Mouse (Mus musculus): ENCODE results near the gene Syndig1.

Gene Syndig1

GRCm38 (mm10) chr2:149828911-149829310, at the start of gene Syndig1:
Syndig1 (plus strand) TSS chr2:149829211.
- DNase-seq (ENCODE audit: low spot score in 2 of 2), result no peak

- DNase-seq (ENCODE audit: low spot score in 2 of 2), result no peak
Observed at GRCm38 (mm10) chr2:149798613-149799012, 30.4 kb upstream of the Syndig1 start.

GRCm38 (mm10) chr2:149804599-149805140, 24.3 kb upstream of the Syndig1 start:
- no peak for DNase-seq (ENCODE audit: low spot score in 2 of 2)

- DNase-seq (ENCODE audit: low spot score in 2 of 2), result no peak
Observed at GRCm38 (mm10) chr2:149805256-149805655, 23.8 kb upstream of the Syndig1 start.

GRCm38 (mm10) chr2:149812899-149813298, 16.1 kb upstream of the Syndig1 start:
- DNase-seq (ENCODE audit: low spot score in 2 of 2), result no peak

- DNase-seq (ENCODE audit: low spot score in 2 of 2), result no peak
Observed at GRCm38 (mm10) chr2:149818395-149818794, 10.6 kb upstream of the Syndig1 start.

- DNase-seq (ENCODE audit: low spot score in 2 of 2), result no peak
Observed at GRCm38 (mm10) chr2:149819751-149820150, 9.3 kb upstream of the Syndig1 start.

GRCm38 (mm10) chr2:149820201-149820600, 8.8 kb upstream of the Syndig1 start:
- no peak for DNase-seq (ENCODE audit: low spot score in 2 of 2)

GRCm38 (mm10) chr2:149829955-149830535, 1.0 kb downstream of the Syndig1 start:
- no peak for DNase-seq (ENCODE audit: low spot score in 2 of 2)

GRCm38 (mm10) chr2:149830536-149831458, 1.8 kb downstream of the Syndig1 start, which contains the start of gene C530025M09Rik:
C530025M09Rik (minus strand) TSS chr2:149831213.
- no peak for DNase-seq (ENCODE audit: low spot score in 2 of 2)

- no peak for DNase-seq (ENCODE audit: low spot score in 2 of 2)
Observed at GRCm38 (mm10) chr2:149831459-149832245, 2.6 kb downstream of the Syndig1 start.

GRCm38 (mm10) chr2:149832301-149832700, 3.3 kb downstream of the Syndig1 start:
- DNase-seq (ENCODE audit: low spot score in 2 of 2), result no peak

- no peak for DNase-seq (ENCODE audit: low spot score in 2 of 2)
Observed at GRCm38 (mm10) chr2:149835091-149835490, 6.1 kb downstream of the Syndig1 start.

GRCm38 (mm10) chr2:149836471-149837135, 7.6 kb downstream of the Syndig1 start:
- DNase-seq (ENCODE audit: low spot score in 2 of 2), result no peak

GRCm38 (mm10) chr2:149839666-149840065, 10.7 kb downstream of the Syndig1 start:
- DNase-seq (ENCODE audit: low spot score in 2 of 2), result no peak

GRCm38 (mm10) chr2:149844575-149844974, 15.6 kb downstream of the Syndig1 start:
- DNase-seq (ENCODE audit: low spot score in 2 of 2), result no peak

- no peak for DNase-seq (ENCODE audit: low spot score in 2 of 2)
Observed at GRCm38 (mm10) chr2:149848778-149849177, 19.8 kb downstream of the Syndig1 start.

GRCm38 (mm10) chr2:149861002-149861401, 32.0 kb downstream of the Syndig1 start:
- no peak for DNase-seq (ENCODE audit: low spot score in 2 of 2)

GRCm38 (mm10) chr2:149865914-149866435, 37.0 kb downstream of the Syndig1 start:
- DNase-seq (ENCODE audit: low spot score in 2 of 2), result no peak

- no peak for DNase-seq (ENCODE audit: low spot score in 2 of 2)
Observed at GRCm38 (mm10) chr2:149870496-149870895, 41.5 kb downstream of the Syndig1 start.

- DNase-seq (ENCODE audit: low spot score in 2 of 2), result no peak
Observed at GRCm38 (mm10) chr2:149872496-149872895, 43.5 kb downstream of the Syndig1 start.

Data from heart, adult 9 months (tissue).